Mouse (Mus musculus): ENCODE data around the gene H3f3a. TPM values are rescaled to one million over a fixed set of nuclear protein-coding genes. Genes with fewer than 3 reads are reported as not detected.

The H3f3a gene
- polyA plus RNA-seq, 1 experiment, result 359 TPM

DNA sequence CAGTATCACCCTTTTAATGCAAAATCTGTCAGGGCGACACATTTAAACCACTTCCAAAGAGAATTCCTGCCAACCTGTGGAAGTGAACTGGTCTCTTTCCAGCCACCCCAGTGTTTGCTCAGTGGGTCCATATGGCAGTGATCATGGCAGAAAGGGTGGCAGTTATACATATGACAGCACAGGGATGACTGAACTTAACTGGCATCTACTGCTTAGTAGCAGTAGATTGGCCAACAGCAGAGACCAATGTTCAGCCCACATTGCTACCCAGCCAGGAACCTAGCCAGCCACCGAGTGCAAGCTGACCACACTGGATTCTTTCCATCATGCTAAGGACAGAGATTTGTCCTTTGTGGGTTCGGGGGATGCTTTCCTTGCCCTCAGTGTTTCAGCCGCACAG, 20.9 kb downstream of the H3f3a start:
- no peak for TF ChIP-seq POLR2A (IDR thresholded peaks at IDR 0.05; ENCODE audit: extremely low read depth, insufficient read depth, low read length)
- TF ChIP-seq CTCF (IDR thresholded peaks at IDR 0.05; ENCODE audit: extremely low read depth, insufficient read depth, low read length), result no peak
- Histone ChIP-seq H3K4me1 (ENCODE audit: control insufficient read depth, insufficient read depth, low read length) (no peaks in the 10 kb centered on the region), H3K4me3 (ENCODE audit: insufficient read depth, low read length) (no peak overlapping the region), H3K27ac (ENCODE audit: insufficient read depth, low read length) (no peak overlapping the region)

- Histone ChIP-seq H3K27ac (ENCODE audit: insufficient read depth, low read length) (no peak overlapping the region), H3K4me3 (ENCODE audit: insufficient read depth, low read length) (no peak overlapping the region), H3K4me1 (ENCODE audit: control insufficient read depth, insufficient read depth, low read length) (no peaks in the 10 kb centered on the region)
- no peak for TF ChIP-seq CTCF (IDR thresholded peaks at IDR 0.05; ENCODE audit: extremely low read depth, insufficient read depth, low read length)
- TF ChIP-seq POLR2A (IDR thresholded peaks at IDR 0.05; ENCODE audit: extremely low read depth, insufficient read depth, low read length), result no peak
Observed at GRCm38 (mm10) chr1:180791821-180792480, 21.8 kb downstream of the H3f3a start.

DNA sequence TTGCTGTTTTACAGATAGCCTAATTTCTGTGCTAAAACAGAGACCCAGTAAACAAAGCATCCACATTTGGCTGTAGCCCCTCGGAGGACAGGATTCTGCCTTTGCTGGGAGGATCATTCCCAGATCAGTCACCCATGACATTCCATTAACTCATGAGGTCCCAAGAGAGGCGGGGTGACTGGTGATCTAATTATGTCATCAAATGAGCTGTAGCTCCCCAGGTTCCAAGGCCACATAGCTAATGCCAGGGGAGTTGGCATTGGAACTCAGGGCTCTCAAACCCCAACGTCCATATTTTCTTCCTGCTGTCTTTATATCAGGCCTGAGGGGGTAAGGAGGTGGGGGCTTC, 30.2 kb downstream of the H3f3a start:
- H3K27ac ChIP-seq (ENCODE audit: insufficient read depth, low read length), result no peak overlapping the region
- H3K4me3 ChIP-seq (ENCODE audit: insufficient read depth, low read length), result no peak overlapping the region
- no peak for TF ChIP-seq CTCF (IDR thresholded peaks at IDR 0.05; ENCODE audit: extremely low read depth, insufficient read depth, low read length)
- TF ChIP-seq POLR2A (IDR thresholded peaks at IDR 0.05; ENCODE audit: extremely low read depth, insufficient read depth, low read length), result no peak
- H3K4me1 ChIP-seq (ENCODE audit: control insufficient read depth, insufficient read depth, low read length), result no peaks in the 10 kb centered on the region

- H3K4me3 ChIP-seq (ENCODE audit: insufficient read depth, low read length), result no peak overlapping the region
- no peak overlapping the region for H3K27ac ChIP-seq (ENCODE audit: insufficient read depth, low read length)
- H3K4me1 ChIP-seq (ENCODE audit: control insufficient read depth, insufficient read depth, low read length), result no peaks in the 10 kb centered on the region
- TF ChIP-seq POLR2A (IDR thresholded peaks at IDR 0.05; ENCODE audit: extremely low read depth, insufficient read depth, low read length) (no peak), CTCF (IDR thresholded peaks at IDR 0.05; ENCODE audit: extremely low read depth, insufficient read depth, low read length) (no peak)
Observed at GRCm38 (mm10) chr1:180782906-180783579, 30.7 kb downstream of the H3f3a start.

DNA sequence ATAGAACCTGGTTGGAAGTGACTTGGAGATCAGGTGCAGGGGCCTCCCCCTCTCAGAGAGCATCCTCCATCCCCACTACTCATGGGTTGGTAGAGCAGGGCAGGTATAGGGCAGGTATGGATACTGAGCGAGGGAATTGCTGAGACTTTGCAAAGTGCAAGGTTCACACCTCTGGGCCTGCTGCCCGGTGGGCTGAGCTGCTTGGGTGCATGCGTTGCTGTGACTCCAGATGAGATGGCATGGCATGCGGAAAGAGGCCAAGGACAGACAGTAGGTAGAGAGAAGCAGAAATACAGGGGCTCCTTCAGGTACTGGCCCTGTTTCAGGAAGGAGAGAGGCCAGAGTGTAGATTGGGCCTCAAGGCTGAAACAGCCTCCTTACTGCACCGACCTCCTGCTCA, 32.5 kb downstream of the H3f3a start:
- H3K27ac ChIP-seq (ENCODE audit: insufficient read depth, low read length), result no peak overlapping the region
- no peak for TF ChIP-seq CTCF (IDR thresholded peaks at IDR 0.05; ENCODE audit: extremely low read depth, insufficient read depth, low read length)
- TF ChIP-seq POLR2A (IDR thresholded peaks at IDR 0.05; ENCODE audit: extremely low read depth, insufficient read depth, low read length), result no peak
- H3K4me3 ChIP-seq (ENCODE audit: insufficient read depth, low read length), result no peak overlapping the region
- H3K4me1 ChIP-seq (ENCODE audit: control insufficient read depth, insufficient read depth, low read length), result no peaks in the 10 kb centered on the region

DNA sequence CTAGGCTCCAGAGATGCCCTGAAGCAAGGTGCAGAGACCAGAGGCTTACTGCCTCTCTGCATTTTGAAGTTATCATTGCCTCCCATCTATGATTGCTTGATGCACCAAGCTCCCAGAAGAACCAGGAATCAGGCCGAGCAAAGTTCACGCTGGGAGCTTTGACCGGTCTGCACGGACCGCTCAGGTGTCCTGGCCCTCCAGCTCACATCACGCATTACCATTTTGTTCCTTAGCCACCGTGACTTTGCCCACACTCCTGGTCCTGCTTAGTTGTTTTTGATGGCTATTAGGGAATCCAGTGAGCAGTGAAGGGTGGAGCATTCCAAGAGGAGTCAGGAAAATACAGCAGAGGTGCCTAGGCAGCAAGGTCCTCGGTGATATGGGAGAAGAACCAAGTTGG, 33.5 kb downstream of the H3f3a start:
- no peak for TF ChIP-seq CTCF (IDR thresholded peaks at IDR 0.05; ENCODE audit: extremely low read depth, insufficient read depth, low read length)
- no peak for TF ChIP-seq POLR2A (IDR thresholded peaks at IDR 0.05; ENCODE audit: extremely low read depth, insufficient read depth, low read length)
- Histone ChIP-seq H3K4me3 (ENCODE audit: insufficient read depth, low read length) (no peak overlapping the region), H3K27ac (ENCODE audit: insufficient read depth, low read length) (no peak overlapping the region), H3K4me1 (ENCODE audit: control insufficient read depth, insufficient read depth, low read length) (peaks cover 1% of the 10 kb centered on the region; the same call in 1 of the 2 replicates)

GRCm38 (mm10) chr1:180778941-180779340, 34.8 kb downstream of the H3f3a start:
- no peak overlapping the region for H3K4me3 ChIP-seq (ENCODE audit: insufficient read depth, low read length)

DNA sequence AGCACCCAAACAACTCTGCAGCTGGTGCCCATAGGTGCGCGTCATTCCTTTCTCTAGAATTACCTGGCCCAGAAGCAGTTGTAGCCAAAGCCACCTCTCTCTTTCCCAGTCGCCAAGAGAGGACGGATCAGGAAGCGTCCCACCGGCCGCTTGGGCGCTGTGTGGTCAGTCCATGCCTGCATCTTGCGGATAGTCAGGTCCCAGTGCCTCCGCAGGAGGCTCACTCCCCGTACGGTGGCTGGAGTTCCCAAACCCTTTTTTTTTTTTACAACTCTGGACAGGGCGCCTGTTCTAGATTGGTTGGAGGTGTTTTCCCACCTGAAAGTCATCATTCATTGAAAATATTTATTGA, 35.4 kb downstream of the H3f3a start:
- Histone ChIP-seq H3K4me3 (ENCODE audit: insufficient read depth, low read length) (peak overlapping the region; percentile 72), H3K27ac (ENCODE audit: insufficient read depth, low read length) (no peak overlapping the region), H3K4me1 (ENCODE audit: control insufficient read depth, insufficient read depth, low read length) (peaks cover 1% of the 10 kb centered on the region; the same call in 1 of the 2 replicates)
- no peak for TF ChIP-seq POLR2A (IDR thresholded peaks at IDR 0.05; ENCODE audit: extremely low read depth, insufficient read depth, low read length)
- no peak for TF ChIP-seq CTCF (IDR thresholded peaks at IDR 0.05; ENCODE audit: extremely low read depth, insufficient read depth, low read length)

More at GRCm38 (mm10) chr1:180778941-180779340, 34.8 kb downstream of the H3f3a start:
- Histone ChIP-seq H3K4me1 (ENCODE audit: control insufficient read depth, insufficient read depth, low read length) (peaks cover 1% of the 10 kb centered on the region; the same call in 1 of the 2 replicates), H3K27ac (ENCODE audit: insufficient read depth, low read length) (no peak overlapping the region)
- TF ChIP-seq POLR2A (IDR thresholded peaks at IDR 0.05; ENCODE audit: extremely low read depth, insufficient read depth, low read length), result no peak
- TF ChIP-seq CTCF (IDR thresholded peaks at IDR 0.05; ENCODE audit: extremely low read depth, insufficient read depth, low read length), result no peak

- Histone ChIP-seq H3K4me1 (ENCODE audit: control insufficient read depth, insufficient read depth, low read length) (peaks cover 1% of the 10 kb centered on the region; the same call in 1 of the 2 replicates), H3K27ac (ENCODE audit: insufficient read depth, low read length) (peak overlapping the region; percentile 41), H3K4me3 (ENCODE audit: insufficient read depth, low read length) (peak overlapping the region; percentile 72)
- peak; percentile 56; the same call in 1 of the 2 replicates for TF ChIP-seq POLR2A (IDR thresholded peaks at IDR 0.05; ENCODE audit: extremely low read depth, insufficient read depth, low read length)
- TF ChIP-seq CTCF (IDR thresholded peaks at IDR 0.05; ENCODE audit: extremely low read depth, insufficient read depth, low read length), result peak; percentile 28
Observed at GRCm38 (mm10) chr1:180777660-180778402, 35.9 kb downstream of the H3f3a start.
